Mouse (Mus musculus) kidney, embryonic 16.5 days (tissue): ENCODE measurements around the gene Anapc15-ps. TPM values are rescaled to one million over a fixed set of nuclear protein-coding genes. Genes with fewer than 3 reads are reported as not detected.
"Not testable (repeated sequence)": the region's sequence is repeated elsewhere in the genome, so short reads cannot be mapped to it uniquely, and the experiment has no call there.

Experiments used
- ATAC-seq: fragments of 200-750 bp; cut with Nextera tagmentation; 2 replicates; pipeline ENCODE4 v1.8.0; 2017; ENCODE audit warnings: moderate TSS enrichment; ENCODE audit not compliant: low FRiP score, low TSS enrichment
- H3K27ac ChIP-seq: fragments of 300-500 bp; sonication (generic); 2 replicates; pipeline ENCODE4 v1.5.1; 2014; ENCODE audit warnings: low read length
- H3K27me3 ChIP-seq: fragments of 300-500 bp; sonication (generic); 2 replicates; pipeline ENCODE4 v1.6.1; 2014; ENCODE audit warnings: low read length, control low read depth, mixed read lengths; ENCODE audit not compliant: insufficient read depth
- H3K36me3 ChIP-seq: fragments of 300-500 bp; sonication (generic); 2 replicates; pipeline ENCODE4 v1.6.1; 2014; ENCODE audit warnings: low read length, control low read depth, mixed read lengths; ENCODE audit not compliant: insufficient read depth
- H3K4me1 ChIP-seq: fragments of 300-500 bp; sonication (generic); 2 replicates; pipeline ENCODE4 v1.6.1; 2014; ENCODE audit warnings: low read length, control low read depth, mixed read lengths; ENCODE audit not compliant: insufficient read depth
- H3K4me2 ChIP-seq: fragments of 300-500 bp; sonication (generic); replicated peaks from 2 replicates; pipeline ENCODE4 v1.6.1; 2014; ENCODE audit warnings: low read depth, low read length
- H3K4me3 ChIP-seq: fragments of 300-500 bp; sonication (generic); 2 replicates; pipeline ENCODE4 v1.5.1; 2014; ENCODE audit warnings: mild to moderate bottlenecking, low read length
- H3K9ac ChIP-seq: fragments of 300-500 bp; sonication (generic); replicated peaks from 2 replicates; pipeline ENCODE4 v1.6.1; 2014; ENCODE audit warnings: low read length
- H3K9me3 ChIP-seq: fragments of 300-500 bp; sonication (generic); 2 replicates; pipeline ENCODE4 v1.6.1; 2016; ENCODE audit warnings: low read length, control low read depth
- WGBS: fragments of 180-500 bp; shearing (Covaris S2); extraction: QIAGEN DNeasy Blood & Tissue Kit; methylation state at CpG from one replicate; pipeline ENCODE4 v1.1.7; 2014; 5-methylcytosine and 5-hydroxymethylcytosine counted together
- polyA plus RNA-seq: library from polyadenylated mRNA; unstranded; fragments of >200 nt; fragmentation: Nextera tagmentation; extraction: Ambion mirVana; gene quantifications from 2 replicates; pipeline ENCODE4 v1.2.1, GENCODE M21; 2015

The Anapc15-ps gene
- polyA plus RNA-seq, 1 experiment from 2014 or later: not detected

- H3K9me3 ChIP-seq: no peaks in the 10 kb centered on the region
- H3K4me3 ChIP-seq: no peak overlapping the region
- H3K36me3 ChIP-seq: no peaks in the 10 kb centered on the region
- 67% methylated on average over 6 of the region's 6 CpGs for WGBS
- H3K4me1 ChIP-seq: no peaks in the 10 kb centered on the region
- no peak overlapping the region for H3K4me2 ChIP-seq
- no peak overlapping the region for H3K9ac ChIP-seq
- H3K27me3 ChIP-seq: no peaks in the 10 kb centered on the region
- no peak overlapping the region for H3K27ac ChIP-seq
- ATAC-seq: no peak
Observed at GRCm38 (mm10) chr10:95643696-95644360, 29.4 kb downstream of the Anapc15-ps start.

GRCm38 (mm10) chr10:95643042-95643441, 30.2 kb downstream of the Anapc15-ps start:
- Histone ChIP-seq H3K9ac (no peak overlapping the region), H3K27ac (no peak overlapping the region), H3K4me1 (no peaks in the 10 kb centered on the region), H3K4me3 (no peak overlapping the region), H3K36me3 (no peaks in the 10 kb centered on the region), H3K9me3 (no peaks in the 10 kb centered on the region), H3K4me2 (no peak overlapping the region), H3K27me3 (no peaks in the 10 kb centered on the region)
- 72% methylated on average over 5 of the region's 5 CpGs for WGBS
- no peak for ATAC-seq

GRCm38 (mm10) chr10:95641335-95641734, 31.9 kb downstream of the Anapc15-ps start:
- no peak for ATAC-seq
- no peak overlapping the region for H3K4me3 ChIP-seq

GRCm38 (mm10) chr10:95639429-95639828, 33.8 kb downstream of the Anapc15-ps start:
- ATAC-seq: no peak
- no peaks in the 10 kb centered on the region for H3K9me3 ChIP-seq
- WGBS: 68% methylated on average over 5 of the region's 5 CpGs

More at GRCm38 (mm10) chr10:95641335-95641734, 31.9 kb downstream of the Anapc15-ps start:
- no peaks in the 10 kb centered on the region for H3K27me3 ChIP-seq
- 77% methylated on average over 5 of the region's 5 CpGs for WGBS
- H3K4me1 ChIP-seq: no peaks in the 10 kb centered on the region
- no peaks in the 10 kb centered on the region for H3K36me3 ChIP-seq
- H3K27ac ChIP-seq: no peak overlapping the region
- H3K4me2 ChIP-seq: no peak overlapping the region
- no peaks in the 10 kb centered on the region for H3K9me3 ChIP-seq
- no peak overlapping the region for H3K9ac ChIP-seq

GRCm38 (mm10) chr10:95634751-95635150, 38.5 kb downstream of the Anapc15-ps start:
- H3K4me2 ChIP-seq: no peak overlapping the region
- no peak overlapping the region for H3K4me3 ChIP-seq
- no peaks in the 10 kb centered on the region for H3K36me3 ChIP-seq
- WGBS: 88% methylated on average over 15 of the region's 15 CpGs
- no peak overlapping the region for H3K27ac ChIP-seq
- no peaks in the 10 kb centered on the region for H3K4me1 ChIP-seq
- H3K9ac ChIP-seq: no peak overlapping the region
- ATAC-seq: no peak
- H3K9me3 ChIP-seq: no peaks in the 10 kb centered on the region
- no peaks in the 10 kb centered on the region for H3K27me3 ChIP-seq

More at GRCm38 (mm10) chr10:95639429-95639828, 33.8 kb downstream of the Anapc15-ps start:
- Histone ChIP-seq H3K27ac (no peak overlapping the region), H3K4me2 (no peak overlapping the region), H3K27me3 (no peaks in the 10 kb centered on the region), H3K4me3 (no peak overlapping the region), H3K4me1 (no peaks in the 10 kb centered on the region), H3K9ac (no peak overlapping the region), H3K36me3 (no peaks in the 10 kb centered on the region)

GRCm38 (mm10) chr10:95634261-95634660, 39.0 kb downstream of the Anapc15-ps start:
- Histone ChIP-seq H3K4me1 (no peaks in the 10 kb centered on the region), H3K36me3 (no peaks in the 10 kb centered on the region), H3K4me3 (no peak overlapping the region), H3K27me3 (no peaks in the 10 kb centered on the region), H3K9me3 (no peaks in the 10 kb centered on the region), H3K27ac (no peak overlapping the region), H3K4me2 (no peak overlapping the region), H3K9ac (no peak overlapping the region)
- no peak for ATAC-seq
- 87% methylated on average over 9 of the region's 9 CpGs for whole genome bisulfite sequencing

GRCm38 (mm10) chr10:95631568-95631967, 41.7 kb downstream of the Anapc15-ps start:
- Histone ChIP-seq H3K9me3 (no peaks in the 10 kb centered on the region), H3K4me1 (no peaks in the 10 kb centered on the region), H3K27me3 (no peaks in the 10 kb centered on the region), H3K27ac (no peak overlapping the region), H3K4me2 (no peak overlapping the region), H3K4me3 (no peak overlapping the region), H3K36me3 (no peaks in the 10 kb centered on the region), H3K9ac (no peak overlapping the region)
- no peak for ATAC-seq
- WGBS: 66% methylated on average over 2 of the region's 2 CpGs

GRCm38 (mm10) chr10:95630726-95631345, 42.4 kb downstream of the Anapc15-ps start:
- Histone ChIP-seq H3K27ac (no peak overlapping the region), H3K4me3 (no peak overlapping the region), H3K4me1 (no peaks in the 10 kb centered on the region), H3K4me2 (no peak overlapping the region), H3K36me3 (no peaks in the 10 kb centered on the region), H3K9ac (no peak overlapping the region), H3K27me3 (no peaks in the 10 kb centered on the region), H3K9me3 (no peaks in the 10 kb centered on the region)
- ATAC-seq: no peak
- 82% methylated on average over 10 of the region's 10 CpGs for WGBS

- not testable (repeated sequence) for H3K27me3 ChIP-seq, ATAC-seq, H3K27ac ChIP-seq, H3K36me3 ChIP-seq, H3K9ac ChIP-seq, H3K4me1 ChIP-seq, H3K4me2 ChIP-seq, H3K9me3 ChIP-seq, H3K4me3 ChIP-seq
- whole genome bisulfite sequencing: 71% methylated on average over 4 of the region's 4 CpGs
Observed at GRCm38 (mm10) chr10:95630166-95630565, 43.1 kb downstream of the Anapc15-ps start.

- H3K9me3 ChIP-seq: no peaks in the 10 kb centered on the region
- no peaks in the 10 kb centered on the region for H3K27me3 ChIP-seq
- no peak overlapping the region for H3K27ac ChIP-seq
- whole genome bisulfite sequencing: 66% methylated on average over 2 of the region's 2 CpGs
- H3K4me2 ChIP-seq: no peak overlapping the region
- H3K9ac ChIP-seq: no peak overlapping the region
- ATAC-seq: no peak
- no peaks in the 10 kb centered on the region for H3K36me3 ChIP-seq
- H3K4me3 ChIP-seq: no peak overlapping the region
- H3K4me1 ChIP-seq: peaks cover 3% of the 10 kb centered on the region
Observed at GRCm38 (mm10) chr10:95628338-95628737, 44.9 kb downstream of the Anapc15-ps start.
